Mouse (Mus musculus) heart, embryonic 16.5 days (tissue): ENCODE results near the gene Maats1. TPM values are rescaled to one million over a fixed set of nuclear protein-coding genes. Genes with fewer than 3 reads are reported as not detected.

Source experiments
- ATAC-seq: fragments of 200-750 bp; cut with Nextera tagmentation; replicated peaks from 2 replicates; pipeline ENCODE4 v1.8.0; 2017; ENCODE audit warnings: moderate number of reproducible peaks; ENCODE audit not compliant: insufficient read depth, low FRiP score; ENCODE audit errors: extremely low read depth
- H3K27ac ChIP-seq: fragments of 300-500 bp; sonication (generic); 2 replicates; pipeline ENCODE4 v1.5.1; 2014; ENCODE audit warnings: mild to moderate bottlenecking, low read length, control low read depth, moderate library complexity
- H3K27me3 ChIP-seq: fragments of 300-500 bp; sonication (generic); 2 replicates; pipeline ENCODE4 v1.6.1; 2014; ENCODE audit warnings: low read length, mixed read lengths; ENCODE audit not compliant: control insufficient read depth, insufficient read depth
- H3K36me3 ChIP-seq: fragments of 300-500 bp; sonication (generic); 2 replicates; pipeline ENCODE4 v1.6.1; 2014; ENCODE audit not compliant: control insufficient read depth, insufficient read depth
- H3K4me1 ChIP-seq: fragments of 300-500 bp; sonication (generic); 2 replicates; pipeline ENCODE4 v1.6.1; 2014; ENCODE audit warnings: low read length, mixed read lengths; ENCODE audit not compliant: control insufficient read depth, insufficient read depth
- H3K4me2 ChIP-seq: fragments of 300-500 bp; sonication (generic); 2 replicates; pipeline ENCODE4 v1.6.1; 2014; ENCODE audit warnings: low read depth, mild to moderate bottlenecking, control low read depth, low read length
- H3K4me3 ChIP-seq: fragments of 300-500 bp; sonication (generic); 2 replicates; pipeline ENCODE4 v1.5.1; 2014; ENCODE audit warnings: mild to moderate bottlenecking, control low read depth, low read length
- H3K9ac ChIP-seq: fragments of 300-500 bp; sonication (generic); 2 replicates; pipeline ENCODE4 v1.6.1; 2014; ENCODE audit warnings: low read length, control low read depth
- H3K9me3 ChIP-seq: fragments of 300-500 bp; sonication (generic); replicated peaks from 2 replicates; pipeline ENCODE4 v1.6.1; 2016; ENCODE audit warnings: low read length; ENCODE audit not compliant: control insufficient read depth
- WGBS: fragments of 180-500 bp; shearing (Covaris S2); extraction: QIAGEN DNeasy Blood & Tissue Kit; methylation state at CpG from one replicate; pipeline ENCODE4 v1.1.7; 2014; 5-methylcytosine and 5-hydroxymethylcytosine counted together
- polyA plus RNA-seq: library from polyadenylated mRNA; unstranded; fragments of >200 nt; fragmentation: Nextera tagmentation; extraction: Ambion mirVana; gene quantifications from 2 replicates; pipeline ENCODE4 v1.2.1, GENCODE M21; 2015

Maats1 gene
- polyA plus RNA-seq, 1 experiment from 2014 or later: 0.12 TPM

DNA sequence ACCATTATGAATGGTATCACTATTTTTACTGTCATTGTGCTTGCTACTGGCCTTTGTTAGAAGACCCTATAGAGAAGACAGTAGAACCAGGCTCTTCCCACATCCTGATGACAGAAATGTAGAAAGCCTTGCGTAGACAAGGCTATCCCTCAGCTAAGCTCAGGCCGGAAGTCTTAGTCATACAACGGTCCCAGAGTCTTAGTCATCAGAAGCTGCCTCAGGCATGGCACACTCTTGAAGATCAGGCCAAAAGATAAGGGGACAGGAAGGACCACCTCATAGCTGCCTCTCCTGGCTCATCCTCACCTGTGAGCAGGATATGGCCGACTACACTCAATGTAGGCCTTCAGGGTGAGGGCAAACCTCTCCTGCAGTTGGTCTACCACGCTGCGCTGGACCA is 91.5 kb downstream of the Maats1 start:
- Histone ChIP-seq H3K9me3 (no peaks in the 10 kb centered on the region), H3K9ac (no peak overlapping the region), H3K27me3 (no peaks in the 10 kb centered on the region), H3K4me3 (no peak overlapping the region), H3K4me2 (no peak overlapping the region), H3K27ac (no peak overlapping the region), H3K36me3 (no peaks in the 10 kb centered on the region), H3K4me1 (no peaks in the 10 kb centered on the region)
- ATAC-seq: no peak
- 88% methylated on average over 6 of the region's 6 CpGs for WGBS

GRCm38 (mm10) chr16:38248331-38248961 is 93.5 kb downstream of the Maats1 start:
- WGBS: 47% methylated on average over 13 of the region's 13 CpGs
- ATAC-seq: no peak

More at GRCm38 (mm10) chr16:38248331-38248961, 93.5 kb downstream of the Maats1 start:
- no peaks in the 10 kb centered on the region for H3K9me3 ChIP-seq
- H3K36me3 ChIP-seq: no peaks in the 10 kb centered on the region
- H3K4me2 ChIP-seq: no peak overlapping the region; the same call in 1 of the 2 replicates
- H3K4me1 ChIP-seq: no peaks in the 10 kb centered on the region
- no peak overlapping the region for H3K9ac ChIP-seq
- no peak overlapping the region; the same call in 1 of the 2 replicates for H3K27ac ChIP-seq
- H3K27me3 ChIP-seq: no peaks in the 10 kb centered on the region
- H3K4me3 ChIP-seq: no peak overlapping the region

Other genes with a start within 250 kb of the Maats1 start
- gene Nr1i2, start 47.3 kb downstream of the Maats1 start, polyA plus RNA-seq: 0.09 TPM in 1 of 2 replicates, not detected in the other
- 256 and 261 TPM in 2 replicates for gene Cox17, start 4.8 kb upstream of the Maats1 start, polyA plus RNA-seq
- 2.3 and 4.6 TPM in 2 replicates for gene Gm21987, start 4.9 kb upstream of the Maats1 start, polyA plus RNA-seq
- gene Popdc2, start 20.1 kb upstream of the Maats1 start, polyA plus RNA-seq: 421 and 423 TPM in 2 replicates
- 3.6 and 4.2 TPM in 2 replicates for gene Pla1a, start 91.0 kb upstream of the Maats1 start, polyA plus RNA-seq
- 87.6 and 88.6 TPM in 2 replicates for gene Adprh, start 110.6 kb upstream of the Maats1 start, polyA plus RNA-seq
- 0.60 and 0.62 TPM in 2 replicates for gene Cd80, start 113.4 kb upstream of the Maats1 start, polyA plus RNA-seq
- 35.0 and 39.6 TPM in 2 replicates for gene Timmdc1, start 180.5 kb upstream of the Maats1 start, polyA plus RNA-seq
- gene Poglut1, start 208.1 kb upstream of the Maats1 start, polyA plus RNA-seq: 27.4 and 28.9 TPM in 2 replicates
- gene Tmem39a, start 216.6 kb upstream of the Maats1 start, polyA plus RNA-seq: 62.0 and 64.4 TPM in 2 replicates